Mouse (Mus musculus) CD4-positive, CD25-positive, alpha-beta regulatory T cell, adult 2 months (primary cell): ENCODE measurements around the gene Ankrd11.

Source experiments
- DNase-seq: peaks from one replicate; pipeline ENCODE4 v3.0.0-alpha.2; 2012; ENCODE audit warnings: low read depth, low spot score

Gene Ankrd11

GRCm38 (mm10) chr8:123005805-123006204 is 36.3 kb downstream of the Ankrd11 start:
- no peak for DNase-seq

GRCm38 (mm10) chr8:123005328-123005727 is 36.7 kb downstream of the Ankrd11 start:
- no peak for DNase-seq

- DNase-seq: peak; percentile 65
Observed at GRCm38 (mm10) chr8:123004033-123004922, 37.8 kb downstream of the Ankrd11 start.

GRCm38 (mm10) chr8:123000311-123000710 is 41.8 kb downstream of the Ankrd11 start:
- peak; percentile 85 for DNase-seq

GRCm38 (mm10) chr8:122997963-122998362 is 44.1 kb downstream of the Ankrd11 start:
- DNase-seq: no peak

- no peak for DNase-seq
Observed at GRCm38 (mm10) chr8:122993740-122994139, 48.3 kb downstream of the Ankrd11 start.

GRCm38 (mm10) chr8:122993031-122993430 is 49.0 kb downstream of the Ankrd11 start:
- DNase-seq: no peak

GRCm38 (mm10) chr8:122992296-122992695 is 49.8 kb downstream of the Ankrd11 start:
- no peak for DNase-seq

- no peak for DNase-seq
Observed at GRCm38 (mm10) chr8:122991368-122991767, 50.7 kb downstream of the Ankrd11 start.

- peak; percentile 75 for DNase-seq
Observed at GRCm38 (mm10) chr8:122989976-122990375, 52.1 kb downstream of the Ankrd11 start.

- peak; percentile 52 for DNase-seq
Observed at GRCm38 (mm10) chr8:122988955-122989354, 53.1 kb downstream of the Ankrd11 start.

- peak; percentile 34 for DNase-seq
Observed at GRCm38 (mm10) chr8:122987255-122987654, 54.8 kb downstream of the Ankrd11 start.

GRCm38 (mm10) chr8:122986501-122987184 is 55.4 kb downstream of the Ankrd11 start:
- DNase-seq: peak; percentile 70

- no peak for DNase-seq
Observed at GRCm38 (mm10) chr8:122984175-122984574, 57.9 kb downstream of the Ankrd11 start.

- DNase-seq: peak; percentile 57
Observed at GRCm38 (mm10) chr8:122983178-122983942, 58.7 kb downstream of the Ankrd11 start.

GRCm38 (mm10) chr8:122981646-122982045 is 60.4 kb downstream of the Ankrd11 start:
- DNase-seq: no peak

- peak; percentile 40 for DNase-seq
Observed at GRCm38 (mm10) chr8:122979865-122980509, 62.1 kb downstream of the Ankrd11 start.

GRCm38 (mm10) chr8:122979424-122979823 is 62.7 kb downstream of the Ankrd11 start:
- DNase-seq: no peak

GRCm38 (mm10) chr8:122976046-122976445 is 66.0 kb downstream of the Ankrd11 start:
- DNase-seq: no peak

- DNase-seq: no peak
Observed at GRCm38 (mm10) chr8:122969964-122970620, 72.0 kb downstream of the Ankrd11 start.

GRCm38 (mm10) chr8:122968145-122968544 is 73.9 kb downstream of the Ankrd11 start:
- DNase-seq: no peak
